Mouse (Mus musculus): Measurements from ENCODE around the gene Atn1. TPM values are rescaled to one million over a fixed set of nuclear protein-coding genes. Genes with fewer than 3 reads are reported as not detected.
"Not testable (repeated sequence)": the region's sequence is repeated elsewhere in the genome, so short reads cannot be mapped to it uniquely, and the experiment has no call there.

Gene Atn1
- total RNA-seq (2021) = 100 to 1,000 TPM; 138 to 150 TPM
- long read RNA-seq, partial matches to known transcripts = 5 of 11 reads
- long read RNA-seq, other reads (novel, unspliced or antisense) = 6 of 11 reads

DNA sequence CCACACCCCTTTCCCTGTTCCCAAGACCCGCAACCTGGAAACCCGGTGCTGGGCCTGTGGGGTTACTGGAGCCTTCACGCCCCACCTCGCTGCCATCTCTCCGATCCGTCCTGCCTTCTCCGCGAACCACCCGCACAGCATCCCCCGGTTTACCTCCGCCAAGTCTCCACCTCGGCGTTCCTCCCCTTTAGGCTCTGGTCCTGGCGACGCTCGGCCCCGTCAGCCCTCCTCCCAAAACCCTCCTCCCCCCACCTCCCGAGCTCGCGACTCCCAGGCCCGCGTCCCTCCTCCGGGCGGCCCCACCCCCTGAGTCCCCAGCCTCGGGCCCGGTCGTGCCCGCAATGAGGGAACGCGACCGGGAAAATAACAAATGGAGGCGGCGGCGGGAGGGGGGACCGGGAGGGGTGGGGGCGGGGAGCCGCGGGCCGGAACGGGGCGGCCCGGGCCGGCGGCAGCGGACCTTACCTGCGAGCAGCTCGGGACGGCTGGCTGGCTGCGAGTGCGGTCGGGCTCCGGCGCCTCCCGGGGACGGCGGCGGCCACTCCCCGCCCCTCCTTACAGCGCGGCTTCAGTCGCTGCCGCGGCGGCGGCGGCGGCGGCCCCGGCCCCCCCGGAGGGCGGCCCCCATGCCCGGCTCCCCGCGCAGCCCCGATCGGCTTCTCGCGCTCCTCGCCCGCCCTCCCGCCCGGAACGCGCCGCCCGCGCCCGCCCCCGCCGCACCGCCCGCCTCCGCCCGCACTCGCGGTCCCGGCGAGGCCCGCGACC lies at the start of gene Atn1, which contains the start of gene Gm45234:
TSS of gene Atn1 (minus strand) at position 694 of the 765 bp plus-strand sequence.
TSS of gene Gm45234 (minus strand) at position 191 of the 765 bp plus-strand sequence.
- DNase-seq (ENCODE audit: low spot score in 2 of 2) = peak; percentile 57 to 72

DNA sequence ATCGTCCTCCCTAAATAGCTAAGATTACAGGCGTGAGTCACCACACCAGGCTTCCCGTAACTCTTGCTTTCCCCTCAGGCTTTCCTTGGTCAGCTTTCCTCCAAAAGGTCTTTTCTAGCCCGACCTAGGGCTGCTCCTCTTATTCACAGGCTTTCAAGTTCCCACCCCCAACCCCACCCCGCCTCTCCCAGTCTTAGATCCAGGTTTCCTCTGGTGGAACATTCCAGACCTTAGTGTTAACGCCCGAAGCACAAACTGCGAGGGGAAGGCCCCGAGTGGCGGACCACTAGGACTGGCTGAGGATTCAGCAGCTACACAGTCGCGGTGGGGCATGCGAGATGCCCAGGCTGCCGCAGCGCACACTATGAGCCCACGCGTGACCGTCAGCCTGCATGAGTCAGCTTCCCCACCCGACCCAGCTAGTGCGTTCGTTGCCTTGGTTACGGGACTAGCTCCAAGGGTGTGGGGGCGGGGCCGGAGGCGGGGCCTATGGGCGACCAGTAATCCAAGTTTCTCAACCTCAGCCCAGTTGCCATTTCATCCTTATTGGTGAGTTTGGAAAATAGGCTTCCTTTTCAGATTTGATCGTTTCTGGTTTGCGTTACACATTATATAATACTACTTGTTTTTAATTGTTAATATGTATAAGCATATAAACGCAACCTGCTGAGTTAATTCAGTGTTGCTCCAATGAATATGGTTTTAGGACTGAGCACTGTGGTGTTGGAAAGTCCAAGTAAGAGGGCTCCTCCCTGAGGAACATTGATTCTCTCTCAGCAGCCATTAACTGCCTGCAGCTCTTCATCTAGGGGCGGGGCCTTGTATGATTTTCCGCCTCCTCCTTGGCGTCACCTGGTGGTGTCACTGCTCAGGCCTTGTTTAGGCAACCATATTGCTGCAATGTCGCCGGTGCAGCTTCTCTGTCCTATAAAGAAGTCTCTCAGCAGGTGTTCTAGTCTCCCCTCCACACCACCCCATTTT lies 49.3 kb upstream of the Atn1 start:
- peak; percentile 94 to 97 for DNase-seq (ENCODE audit: low spot score in 2 of 2)

DNA sequence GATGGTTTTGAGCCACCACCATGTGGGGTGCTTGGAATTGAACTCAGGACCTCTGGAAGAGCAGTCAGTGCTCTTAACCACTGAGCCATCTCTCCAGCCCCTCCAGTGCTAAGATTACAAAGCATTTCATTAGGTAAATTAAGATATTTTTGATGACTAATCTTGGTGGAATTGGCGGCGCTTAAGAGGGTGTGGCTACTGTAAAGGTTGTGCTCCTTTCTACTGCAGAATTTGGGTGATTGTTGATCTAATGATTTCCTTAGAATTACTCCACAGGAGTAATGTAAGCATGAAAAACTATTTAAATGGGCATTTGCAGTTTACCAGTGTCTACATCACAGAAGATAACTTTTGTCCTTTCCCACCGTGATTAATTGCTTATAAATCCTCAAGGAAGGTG lies 48.0 kb upstream of the Atn1 start:
- DNase-seq (ENCODE audit: low spot score in 2 of 2) = no peak

DNA sequence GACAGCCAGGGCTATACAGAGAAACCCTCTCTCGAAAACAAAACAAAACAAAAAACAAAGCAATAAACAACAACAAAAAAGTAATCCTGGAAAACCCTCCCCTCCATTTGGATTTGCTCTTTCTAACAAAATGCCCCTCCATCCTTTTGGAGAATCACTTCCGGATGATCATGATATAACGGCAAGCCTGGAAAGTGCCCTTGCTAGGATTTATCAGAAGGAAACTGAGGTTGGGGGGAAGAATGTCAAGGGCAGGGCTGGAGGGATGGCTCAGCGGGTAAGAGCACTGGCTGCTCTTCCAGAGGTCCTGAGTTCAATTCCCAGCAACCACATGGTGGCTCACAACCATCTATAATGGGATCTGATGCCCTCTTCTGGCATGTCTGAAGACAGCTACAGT lies 47.4 kb upstream of the Atn1 start:
- DNase-seq (ENCODE audit: low spot score in 2 of 2) = not testable (repeated sequence)

DNA sequence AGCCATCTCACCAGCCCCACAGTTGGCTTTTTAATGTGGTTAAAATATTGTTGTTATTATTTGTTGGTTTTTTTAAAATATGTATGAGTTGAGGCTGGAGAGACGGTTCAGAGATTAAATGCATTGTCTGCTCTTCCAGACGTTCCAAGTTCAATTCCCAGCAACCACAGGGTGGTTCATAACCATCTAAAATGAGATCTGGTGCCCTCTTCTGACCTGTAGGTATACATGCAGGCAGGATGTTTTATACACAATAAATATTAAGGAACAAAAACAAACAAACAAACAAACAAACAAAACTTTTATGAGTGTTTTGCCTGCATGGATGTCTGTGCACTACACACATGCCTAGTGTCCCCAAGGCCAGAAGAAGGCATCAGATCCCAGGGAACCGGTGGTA lies 46.7 kb upstream of the Atn1 start:
- no peak for DNase-seq (ENCODE audit: low spot score in 2 of 2)

DNA sequence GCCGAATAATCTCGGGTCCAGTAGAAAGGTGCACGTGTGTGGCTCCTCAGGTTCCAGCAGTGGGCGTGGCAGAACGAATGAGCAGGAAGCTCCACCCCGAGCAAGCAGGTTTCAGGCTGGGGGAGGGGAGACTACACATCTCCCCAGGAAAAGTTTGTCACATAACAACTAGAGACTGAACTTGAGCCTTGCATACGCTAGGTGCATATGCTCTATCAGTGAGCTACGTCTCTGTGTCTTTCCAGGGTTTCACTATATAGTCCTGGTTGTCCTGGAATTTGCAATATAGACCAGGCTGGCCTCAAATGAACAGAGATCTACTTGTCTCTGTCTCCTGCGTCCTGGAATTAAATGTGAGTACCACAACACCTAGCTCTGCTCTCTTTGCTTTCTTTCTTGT lies 46.1 kb upstream of the Atn1 start:
- not testable (repeated sequence) for DNase-seq (ENCODE audit: low spot score in 2 of 2)

DNA sequence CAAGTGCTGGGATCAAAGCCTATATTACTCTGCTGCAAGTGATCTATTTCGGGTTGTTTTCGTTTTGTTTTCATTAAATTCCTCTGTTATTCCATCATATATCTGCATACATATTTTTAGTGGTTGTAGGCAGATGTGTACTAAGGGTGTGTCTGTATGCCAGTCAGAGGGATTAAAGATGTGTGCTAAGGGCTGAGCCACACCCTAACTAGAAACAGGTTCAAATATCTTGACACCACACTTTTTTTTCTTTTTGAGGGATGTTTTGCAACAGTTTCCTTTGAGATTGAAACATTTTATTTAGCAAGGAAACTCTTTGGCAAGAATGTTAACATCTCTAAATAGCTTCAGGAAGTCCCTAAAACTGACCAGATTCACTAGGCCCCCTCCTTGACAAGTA lies 39.9 kb upstream of the Atn1 start:
- DNase-seq (ENCODE audit: low spot score in 2 of 2) = no peak

DNA sequence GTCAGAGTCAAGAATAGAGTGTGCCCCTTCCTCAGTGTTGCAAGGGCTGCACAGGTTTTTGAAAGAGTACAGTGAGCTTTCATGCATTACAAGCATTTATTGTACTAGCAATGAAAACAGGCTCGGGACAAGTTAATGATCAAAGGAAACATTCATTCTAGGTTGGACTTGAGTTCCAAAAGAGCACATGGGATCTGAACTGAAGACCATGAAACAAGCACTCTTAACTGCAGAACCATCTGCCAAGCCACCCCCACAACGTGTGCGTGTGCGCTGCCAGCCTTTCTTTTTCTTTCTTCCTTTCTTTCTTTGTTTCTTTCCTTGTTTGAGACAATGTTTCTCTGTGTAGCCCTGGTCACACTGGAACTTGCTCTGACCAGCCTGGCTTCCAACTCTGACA lies 39.5 kb upstream of the Atn1 start:
- DNase-seq (ENCODE audit: low spot score in 2 of 2) = no peak

DNA sequence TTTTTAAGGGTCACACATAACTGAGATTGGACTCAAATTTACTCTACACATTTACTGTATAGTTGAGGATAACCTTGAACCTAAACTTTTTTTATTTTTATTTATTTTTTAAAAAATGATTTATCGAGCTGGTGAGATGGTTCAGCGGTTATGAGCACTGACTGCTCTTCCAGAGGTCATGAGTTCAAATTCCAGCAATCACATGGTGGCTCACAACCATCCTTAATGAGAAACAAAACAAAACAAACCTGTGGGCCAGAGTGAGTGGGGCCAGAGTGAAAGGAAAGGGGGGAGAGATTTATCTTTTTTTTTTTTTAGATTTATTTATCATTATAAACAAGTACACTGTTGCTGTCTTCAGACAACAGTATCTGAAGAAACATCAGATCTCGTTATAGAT lies 35.6 kb upstream of the Atn1 start:
- no peak for DNase-seq (ENCODE audit: low spot score in 2 of 2)

DNA sequence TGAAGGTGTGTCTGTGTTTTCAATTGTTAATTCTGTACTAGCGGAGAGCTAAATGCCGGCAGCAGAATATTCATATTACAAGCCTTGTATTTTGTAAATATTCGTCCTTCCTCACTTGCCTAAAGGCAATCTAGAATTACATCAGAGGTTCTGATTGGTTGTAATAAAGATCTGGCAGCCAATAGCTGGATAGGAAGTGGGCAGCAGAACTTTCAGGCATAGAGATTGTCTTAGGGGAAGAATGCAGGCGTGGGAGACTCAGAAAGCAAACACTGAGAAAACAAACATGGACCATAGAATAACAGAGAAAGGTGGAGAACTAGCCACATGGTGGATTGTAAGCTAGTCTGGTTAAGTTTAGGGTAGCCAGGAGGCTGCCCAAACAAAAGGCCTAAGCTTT lies 33.8 kb upstream of the Atn1 start:
- DNase-seq (ENCODE audit: low spot score in 2 of 2) = no peak

DNA sequence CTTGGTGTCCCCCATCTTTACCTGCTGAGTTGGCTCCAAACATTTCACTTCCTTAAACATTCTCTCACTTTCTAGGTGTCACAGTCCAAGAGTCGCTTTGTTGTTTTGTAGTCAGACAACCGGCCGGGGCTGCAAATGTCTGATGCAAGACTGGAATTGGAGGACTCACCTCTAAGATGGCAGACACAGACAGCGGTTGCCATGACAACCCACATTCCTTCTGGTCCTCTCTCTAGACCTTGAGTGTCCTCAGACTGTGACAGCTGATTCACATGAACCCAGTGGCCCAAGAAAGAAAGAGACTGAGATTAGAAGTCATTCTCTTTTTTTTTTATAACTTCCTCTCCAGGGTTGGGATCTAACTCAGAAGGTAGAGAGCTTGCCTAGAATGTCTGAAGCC lies 33.2 kb upstream of the Atn1 start:
- DNase-seq (ENCODE audit: low spot score in 2 of 2) = no peak

DNA sequence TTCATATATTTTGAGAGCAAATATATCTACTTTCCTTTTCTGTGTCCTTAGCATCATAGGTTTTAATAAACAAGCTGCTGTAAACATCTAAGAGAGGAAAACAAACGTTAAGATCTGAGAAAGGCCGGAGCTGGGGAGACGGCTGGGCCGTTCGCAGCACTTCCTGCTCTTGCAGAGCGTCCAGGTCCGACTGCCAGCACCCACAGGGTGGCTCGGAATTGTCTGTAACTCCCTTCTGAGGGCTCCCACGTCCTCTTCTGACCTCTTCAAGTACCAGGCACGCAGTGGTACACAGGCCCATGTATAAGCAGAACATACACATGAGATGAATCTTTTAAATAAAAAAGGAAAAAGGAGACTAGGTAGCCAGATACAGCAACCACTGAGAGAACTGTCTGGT lies 31.4 kb upstream of the Atn1 start:
- DNase-seq (ENCODE audit: low spot score in 2 of 2) = no peak

DNA sequence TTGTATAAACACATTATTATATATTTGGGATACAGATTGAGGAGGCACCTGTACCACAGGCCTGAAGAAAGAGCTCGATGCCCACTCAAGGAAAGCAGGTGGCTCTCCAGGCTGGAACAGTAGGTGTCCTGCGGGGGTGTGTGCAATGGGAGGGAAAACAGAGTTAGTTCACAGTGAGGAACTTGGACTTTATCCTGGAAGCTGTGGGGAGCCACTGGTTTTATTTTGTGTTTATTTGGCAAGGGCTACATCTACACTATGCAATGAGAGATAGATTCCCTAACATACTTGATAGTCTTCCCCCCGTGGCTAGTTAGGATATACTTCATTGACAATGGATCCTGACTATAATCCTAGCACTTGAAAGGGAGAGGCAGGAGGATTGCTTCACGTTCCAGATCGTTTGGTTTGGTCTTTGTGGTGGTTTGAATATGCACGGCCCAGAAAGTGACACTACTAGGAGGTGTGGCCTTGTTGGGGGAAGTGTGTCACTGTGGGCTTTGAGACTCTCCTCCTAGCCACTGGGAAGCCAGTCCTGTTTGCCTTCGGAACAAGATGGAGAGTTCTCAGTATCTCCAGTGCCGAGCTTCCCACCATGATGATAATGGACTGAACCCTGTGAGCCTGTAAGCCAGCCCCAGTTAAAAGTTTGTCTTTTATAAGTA lies 30.6 kb upstream of the Atn1 start:
- DNase-seq (ENCODE audit: low spot score in 2 of 2) = no peak

DNA sequence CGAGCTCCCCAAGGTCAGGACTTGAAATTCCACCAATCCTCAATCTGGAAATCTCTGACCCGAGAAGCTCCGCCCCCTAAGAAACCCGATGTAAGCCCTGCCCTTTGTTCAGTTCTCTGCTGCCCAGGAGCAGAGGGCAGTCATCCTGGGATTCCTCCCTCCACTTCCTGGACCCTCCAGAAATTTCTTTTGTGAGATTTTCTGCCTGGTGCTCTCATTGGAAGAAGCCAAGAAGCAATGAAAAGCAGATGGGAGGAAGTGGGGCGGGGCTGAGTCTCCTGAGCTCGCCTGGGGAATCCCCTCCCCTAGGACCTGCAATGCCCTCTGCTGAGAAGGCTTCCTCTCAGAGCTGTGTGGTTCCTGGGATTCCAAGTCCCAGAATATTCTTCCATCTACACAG lies 26.1 kb upstream of the Atn1 start:
- no peak for DNase-seq (ENCODE audit: low spot score in 2 of 2)

DNA sequence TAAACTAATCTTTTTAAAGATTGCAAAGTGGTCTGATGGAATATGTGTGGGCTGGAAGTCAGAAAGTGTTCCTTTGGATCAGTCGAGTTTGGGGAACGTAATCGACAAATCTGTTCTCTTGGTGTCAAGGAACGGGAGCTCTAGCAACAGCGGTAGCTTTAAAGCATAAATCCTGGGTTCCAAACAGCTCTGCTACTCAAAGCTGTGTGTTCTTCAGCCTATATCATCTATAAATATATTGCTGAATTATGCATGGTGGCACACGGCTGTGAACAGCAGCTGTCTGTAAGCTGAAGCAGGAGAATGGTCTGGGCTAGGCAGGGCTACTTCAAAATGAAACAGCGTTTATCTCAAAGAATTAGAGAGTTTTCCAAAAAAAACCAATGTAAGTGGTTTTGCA lies 24.6 kb upstream of the Atn1 start:
- no peak for DNase-seq (ENCODE audit: low spot score in 2 of 2)

DNA sequence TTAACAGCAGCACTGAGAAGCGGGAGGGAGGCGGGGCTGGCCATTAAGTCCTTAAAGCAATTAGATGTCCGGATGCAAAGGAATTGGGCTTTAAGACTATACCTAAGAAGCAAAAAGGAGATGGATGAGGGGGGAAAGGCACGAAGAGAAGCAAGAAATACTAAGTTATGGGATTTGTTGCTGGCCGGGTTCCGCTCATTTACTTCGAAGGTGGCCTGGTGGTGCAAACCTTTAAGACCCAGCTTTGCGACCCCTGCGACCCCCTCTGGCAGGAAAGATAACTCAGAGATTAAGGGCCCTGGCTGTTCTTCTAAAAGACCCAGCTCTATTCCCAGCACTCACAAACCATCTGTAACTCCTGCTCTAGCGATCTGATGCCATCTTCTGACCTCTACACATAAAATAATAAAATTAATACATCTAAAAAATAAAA lies 23.7 kb upstream of the Atn1 start:
- no peak for DNase-seq (ENCODE audit: low spot score in 2 of 2)

DNA sequence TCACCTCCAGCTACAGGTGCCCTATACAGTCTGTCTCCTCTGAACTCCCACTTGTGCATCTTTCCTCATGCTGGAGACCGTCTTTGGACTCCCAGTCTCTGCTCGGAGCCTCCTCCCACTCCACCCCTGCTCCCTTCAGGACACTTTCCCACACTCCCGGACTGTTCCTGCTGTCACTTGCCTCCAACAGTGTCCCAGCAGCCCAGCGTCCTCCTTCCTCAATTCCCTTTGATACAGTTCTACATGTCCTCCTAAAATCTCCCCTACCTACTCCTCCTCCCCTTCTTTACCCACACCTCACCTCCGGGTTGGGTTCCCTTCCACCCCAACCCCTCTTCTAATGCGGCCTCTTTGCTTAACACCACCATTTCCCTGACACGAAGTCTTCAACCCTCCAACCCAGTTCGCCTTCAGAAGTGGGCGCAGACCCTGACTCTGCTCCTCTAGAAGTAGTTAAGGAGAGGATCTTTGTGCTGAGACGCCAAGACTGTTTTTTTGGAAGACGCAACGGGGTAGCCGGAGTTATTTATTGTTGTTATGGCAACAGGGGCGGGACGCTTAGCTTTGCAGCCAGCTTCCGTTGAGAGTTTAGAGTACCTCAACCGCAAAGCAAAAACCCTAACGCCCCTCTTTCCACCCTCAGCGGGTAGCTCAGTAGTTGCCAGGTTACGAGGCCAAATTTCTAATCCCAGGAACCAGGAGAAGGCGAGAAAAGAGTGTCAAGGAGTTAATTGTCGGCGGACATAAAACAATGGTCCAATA lies 23.1 kb upstream of the Atn1 start, which contains the start of gene Lrrc23:
TSS of gene Lrrc23 (minus strand) at position 506 of the 762 bp plus-strand sequence.
- DNase-seq (ENCODE audit: low spot score in 2 of 2) = peak in 1 of 2 experiments; percentile 47

DNA sequence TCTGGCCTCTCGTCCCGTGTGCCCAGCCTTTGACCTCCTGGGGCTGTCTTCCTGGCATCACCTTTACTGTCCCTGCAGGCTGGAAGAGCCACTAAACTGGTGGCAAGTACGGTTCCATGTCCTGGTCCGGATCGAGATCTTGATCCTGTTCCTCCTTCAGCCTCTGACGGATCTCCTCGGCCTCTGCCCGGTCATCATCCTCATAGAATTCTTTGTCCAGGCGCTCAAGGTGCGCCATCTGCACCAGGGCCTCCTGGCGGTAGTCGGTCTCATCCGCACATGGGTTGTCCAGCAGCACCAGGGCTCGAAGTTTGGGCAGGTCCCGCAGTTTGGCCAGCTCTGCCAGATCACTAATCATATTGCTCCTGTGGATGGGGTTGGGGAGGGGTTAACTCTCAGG lies 14.2 kb upstream of the Atn1 start:
- no peak for DNase-seq (ENCODE audit: low spot score in 2 of 2)

DNA sequence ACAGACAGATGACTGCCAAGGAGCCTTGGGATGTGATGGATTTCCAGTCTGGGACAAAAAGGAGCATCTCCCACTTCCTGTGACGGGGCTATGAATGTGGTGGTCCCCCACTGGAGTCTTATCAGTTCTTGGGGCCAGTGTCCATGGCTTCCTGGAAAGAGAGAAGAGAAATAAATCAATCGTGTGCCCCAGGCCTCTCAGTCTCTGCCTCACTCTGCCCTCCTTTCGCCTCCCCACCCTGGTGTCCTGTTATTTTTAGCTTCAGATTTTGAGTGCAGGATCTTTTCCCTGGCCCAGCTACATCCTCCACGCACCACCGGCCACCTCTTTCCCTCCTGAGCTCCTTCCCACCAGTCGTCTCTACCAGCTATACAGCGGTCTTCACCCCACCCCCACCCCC lies 13.7 kb upstream of the Atn1 start:
- DNase-seq (ENCODE audit: low spot score in 2 of 2) = no peak

DNA sequence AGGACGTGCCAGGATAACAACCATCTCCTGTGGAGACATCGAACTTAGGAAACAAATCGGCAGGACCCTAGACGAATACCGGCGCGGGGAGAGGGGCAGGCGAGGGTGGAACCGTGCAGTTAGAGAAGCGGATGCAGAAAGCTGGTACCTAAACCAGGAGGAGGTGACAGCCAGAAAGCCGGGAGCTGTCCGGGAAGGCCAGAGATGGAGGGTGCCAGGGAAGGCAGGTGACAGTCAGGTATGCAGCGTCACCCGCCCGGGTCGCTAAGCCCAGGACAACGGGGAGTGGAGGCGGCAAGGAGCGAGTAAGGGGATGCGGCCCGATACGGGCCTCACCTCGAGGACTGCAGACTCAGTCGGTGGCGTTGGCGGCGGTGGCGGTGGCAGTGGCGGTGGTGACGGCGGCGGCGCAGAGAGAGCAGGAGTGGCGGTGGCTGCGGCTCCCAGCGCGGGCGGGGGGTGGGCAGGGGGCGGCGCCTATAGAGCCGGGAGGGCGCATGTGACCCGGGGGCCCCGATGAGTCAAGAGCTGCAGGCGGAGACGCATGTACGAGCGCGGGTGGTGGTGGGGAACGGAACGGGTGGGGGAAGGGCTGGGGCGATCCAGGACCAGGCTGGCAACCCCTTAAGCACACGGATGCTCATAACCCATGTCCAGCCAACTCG lies 12.9 kb upstream of the Atn1 start, which contains the start of gene Eno2:
TSS of gene Eno2 (minus strand) at position 573 of the 665 bp plus-strand sequence.
- peak; percentile 66 to 77 for DNase-seq (ENCODE audit: low spot score in 2 of 2)
